Mouse (Mus musculus): ENCODE data around the gene Plekha5.

- TF ChIP-seq CTCF (IDR thresholded peaks at IDR 0.05; ENCODE audit: control insufficient read depth, insufficient read depth, insufficient replicate concordance, low read depth, low read length), result no peak
- no peak for TF ChIP-seq POLR2A (IDR thresholded peaks at IDR 0.05; ENCODE audit: control insufficient read depth, low read depth, low read length)
Measured at GRCm38 (mm10) chr6:140424991-140425361, 1.1 kb downstream of the Plekha5 start.

Data from testis, adult 2 months (tissue).